ENCODE assay signal across 11 mouse cellular contexts in the genomic region with DNA sequence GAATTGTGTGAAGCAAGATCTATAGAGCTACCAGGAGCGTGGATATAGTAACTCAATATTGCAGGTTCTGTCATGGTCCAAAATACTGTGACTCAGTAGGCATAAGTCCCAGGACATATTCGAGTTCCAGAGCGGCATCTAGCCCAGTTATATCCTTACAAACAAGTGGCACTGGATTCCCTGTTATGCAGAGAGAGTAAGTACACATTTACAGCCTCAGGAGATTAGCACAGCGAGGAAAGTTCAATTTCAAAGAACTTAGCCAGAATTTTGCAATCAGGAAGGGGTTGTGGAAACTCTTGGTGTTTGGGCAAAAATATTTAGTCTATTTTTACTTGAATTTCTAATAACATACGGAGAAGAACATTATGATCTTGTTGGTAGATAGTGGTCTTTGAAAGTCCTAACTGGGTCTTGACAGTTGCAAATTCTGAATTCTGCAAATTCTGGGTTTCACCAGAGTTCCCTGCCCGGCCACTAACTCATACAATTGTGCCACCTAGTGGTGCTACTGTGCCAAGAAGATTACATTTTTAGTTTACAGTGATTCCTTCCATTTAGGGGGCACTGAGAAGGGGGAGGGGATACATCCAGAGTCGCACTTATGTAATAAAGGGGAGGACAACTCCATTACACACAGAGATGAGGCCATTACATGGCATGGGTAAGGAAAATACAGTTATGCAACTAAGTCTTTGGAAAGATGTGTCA. TPM values are rescaled to one million over a fixed set of nuclear protein-coding genes. Genes with fewer than 3 reads are reported as not detected.
DNase-seq lines count a peak whose midpoint lies in the region; TF ChIP-seq lines count a peak whose summit lies in the region.
"Had no signal": no experiment of that assay in that cellular context is flagged by ENCODE, and none has a peak within 500 bp of the region (broad histone marks: within the 10 kb centered on the region; RNA-seq: fewer than 3 reads in every experiment).

No protein-coding gene starts in this region.

- H3K27ac ChIP-seq in thymus, adult 2 months (ENCODE audit: control insufficient read depth, insufficient read depth, low read length), result no peak overlapping the region
- H3K27ac ChIP-seq: forebrain, embryonic 13.5 days; liver, embryonic 15.5 days had no signal

- 55% methylated on average over 7 of the region's 7 CpGs for WGBS in thymus, adult 2 months

- H3K36me3 ChIP-seq in thymus, adult 2 months (ENCODE audit: control insufficient read depth, insufficient read depth, low read length), result no peaks in the 10 kb centered on the region
- H3K36me3 ChIP-seq: liver, embryonic 15.5 days had no signal

- no peaks in the 10 kb centered on the region for H3K4me1 ChIP-seq in thymus, adult 2 months (replicated peaks; ENCODE audit: control insufficient read depth, insufficient read depth, low read length)
- H3K4me1 ChIP-seq: forebrain, embryonic 13.5 days; liver, embryonic 15.5 days had no signal

- H3K4me3 ChIP-seq in thymus, adult 2 months (ENCODE audit: control insufficient read depth, insufficient read depth, low read length), result no peak overlapping the region
- H3K4me3 ChIP-seq: forebrain, embryonic 13.5 days; liver, embryonic 15.5 days had no signal

- no peak for TF ChIP-seq POLR2A in thymus, adult 2 months (IDR thresholded peaks at IDR 0.05; ENCODE audit: control insufficient read depth, extremely low read depth, insufficient read depth, low read length, poor library complexity)

- peak; percentile 5 for DNase-seq in cerebellum, adult 8-10 months
- DNase-seq in cerebellum, adult 11 months, result no peak
- DNase-seq in layer of hippocampus, adult 11-12 months (ENCODE audit: low spot score), result peak; percentile 6
- no peak for DNase-seq in layer of hippocampus, adult 9-11 months
- DNase-seq in thymus, postnatal 0 days (ENCODE audit: low spot score), result peak; percentile 5
- no peak for DNase-seq in thymus, adult 2 months
- DNase-seq in B cell, adult 2 months, result no peak
- no peak for DNase-seq in thymus, postnatal 14 days
- DNase-seq: heart, postnatal 36 days had no signal

- no peaks in the 10 kb centered on the region for H3K27me3 ChIP-seq in thymus, adult 2 months (ENCODE audit: control insufficient read depth, insufficient read depth, low read length)
- H3K27me3 ChIP-seq: forebrain, embryonic 13.5 days; liver, embryonic 15.5 days had no signal

- no peak for TF ChIP-seq CTCF in thymus, adult 2 months (IDR thresholded peaks at IDR 0.05; ENCODE audit: borderline replicate concordance, control insufficient read depth, extremely low read depth, insufficient read depth, low read length, poor library complexity)

RNA-seq across cellular contexts. Expression of a gene that starts 54.7 kb away (rescaled TPM):
- 0.46 and 0.64 TPM in 2 replicates for polyA plus RNA-seq in thymus, postnatal 0 days (2015; fragmentation: Nextera tagmentation; extraction: Ambion mirVana)
- polyA plus RNA-seq in thymus, adult 2 months (2012; rRNA removed), result 0.79 and 1.3 TPM in 2 replicates

Comparison
In these comparisons a context has a peak if more than half of its experiments do, and no peak if none do; other contexts are left out.
1. DNase-seq: peak in cerebellum, adult 8-10 months (single experiment), layer of hippocampus, adult 11-12 months (single experiment) and thymus, postnatal 0 days (single experiment); none in cerebellum, adult 11 months (single experiment), layer of hippocampus, adult 9-11 months (single experiment), thymus, adult 2 months (single experiment), B cell, adult 2 months (0 of 2) and thymus, postnatal 14 days (single experiment).